Mouse (Mus musculus): ENCODE measurements around the gene Tsc1.

Tsc1 gene

GRCm38 (mm10) chr2:28613599-28613998 is 27.4 kb upstream of the Tsc1 start:
- no peak for DNase-seq (ENCODE audit: low spot score in 2 of 2)

GRCm38 (mm10) chr2:28616358-28616757 is 24.7 kb upstream of the Tsc1 start:
- DNase-seq (ENCODE audit: low spot score in 2 of 2), result no peak

- DNase-seq (ENCODE audit: low spot score in 2 of 2), result no peak
Measured at GRCm38 (mm10) chr2:28616874-28617273, 24.2 kb upstream of the Tsc1 start.

GRCm38 (mm10) chr2:28617498-28618486 is 23.2 kb upstream of the Tsc1 start:
- DNase-seq (ENCODE audit: low spot score in 2 of 2), result no peak

- DNase-seq (ENCODE audit: low spot score in 2 of 2), result no peak
Measured at GRCm38 (mm10) chr2:28618777-28619336, 22.2 kb upstream of the Tsc1 start.

GRCm38 (mm10) chr2:28619369-28619768 is 21.7 kb upstream of the Tsc1 start:
- DNase-seq (ENCODE audit: low spot score in 2 of 2), result no peak

GRCm38 (mm10) chr2:28620522-28620921 is 20.5 kb upstream of the Tsc1 start:
- DNase-seq (ENCODE audit: low spot score in 2 of 2), result no peak

- no peak for DNase-seq (ENCODE audit: low spot score in 2 of 2)
Measured at GRCm38 (mm10) chr2:28621111-28621510, 19.9 kb upstream of the Tsc1 start.

- peak; percentile 9 to 73 for DNase-seq (ENCODE audit: low spot score in 2 of 2)
Measured at GRCm38 (mm10) chr2:28621664-28622171, 19.3 kb upstream of the Tsc1 start, which contains the start of gene Gfi1b. Gene Gfi1b (minus strand): TSS chr2:28621982.

GRCm38 (mm10) chr2:28622521-28623124 is 18.4 kb upstream of the Tsc1 start:
- DNase-seq (ENCODE audit: low spot score in 2 of 2), result peak; percentile 24 to 58

GRCm38 (mm10) chr2:28624870-28625269 is 16.2 kb upstream of the Tsc1 start:
- no peak for DNase-seq (ENCODE audit: low spot score in 2 of 2)

- DNase-seq (ENCODE audit: low spot score in 2 of 2), result no peak
Measured at GRCm38 (mm10) chr2:28626038-28626437, 15.0 kb upstream of the Tsc1 start.

- DNase-seq (ENCODE audit: low spot score in 2 of 2), result no peak
Measured at GRCm38 (mm10) chr2:28628053-28628452, 13.0 kb upstream of the Tsc1 start.

- no peak for DNase-seq (ENCODE audit: low spot score in 2 of 2)
Measured at GRCm38 (mm10) chr2:28629911-28630381, 11.1 kb upstream of the Tsc1 start.

GRCm38 (mm10) chr2:28632626-28633025 is 8.4 kb upstream of the Tsc1 start:
- DNase-seq (ENCODE audit: low spot score in 2 of 2), result no peak

- DNase-seq (ENCODE audit: low spot score in 2 of 2), result no peak
Measured at GRCm38 (mm10) chr2:28633136-28633535, 7.9 kb upstream of the Tsc1 start.

- no peak for DNase-seq (ENCODE audit: low spot score in 2 of 2)
Measured at GRCm38 (mm10) chr2:28635199-28635598, 5.8 kb upstream of the Tsc1 start.

GRCm38 (mm10) chr2:28637106-28637845 is 3.8 kb upstream of the Tsc1 start:
- no peak for DNase-seq (ENCODE audit: low spot score in 2 of 2)

GRCm38 (mm10) chr2:28638352-28638751 is 2.7 kb upstream of the Tsc1 start:
- DNase-seq (ENCODE audit: low spot score in 2 of 2), result no peak

- no peak for DNase-seq (ENCODE audit: low spot score in 2 of 2)
Measured at GRCm38 (mm10) chr2:28638886-28639285, 2.1 kb upstream of the Tsc1 start.

GRCm38 (mm10) chr2:28639794-28640193 is 1.2 kb upstream of the Tsc1 start:
- peak; percentile 17 to 46 for DNase-seq (ENCODE audit: low spot score in 2 of 2)
